Comparison of ENCODE assay signal across 14 mouse cellular contexts in genomic region chr17:72293267-72293580, GRCm38 (mm10).
"Had no signal": no experiment of that assay in that cellular context is flagged by ENCODE, and none has a peak within 500 bp of the region (broad histone marks: within the 10 kb centered on the region; RNA-seq: fewer than 3 reads in every experiment).

No protein-coding gene starts in this region.

- H3K4me1 ChIP-seq: limb, embryonic 15.5 days; liver, embryonic 12.5 days; midbrain, embryonic 10.5 days had no signal

- H3K4me2 ChIP-seq: limb, embryonic 15.5 days; liver, embryonic 12.5 days; lung, embryonic 14.5 days; neural tube, embryonic 15.5 days had no signal

- H3K36me3 ChIP-seq: limb, embryonic 15.5 days; liver, embryonic 12.5 days; midbrain, embryonic 10.5 days; neural tube, embryonic 15.5 days had no signal

- H3K27me3 ChIP-seq: limb, embryonic 15.5 days; liver, embryonic 12.5 days; neural tube, embryonic 15.5 days had no signal

- DNase-seq: kidney, adult 8-10 months; kidney, postnatal 25 days; lung, embryonic 14.5 days; lung, postnatal 10 days; lung, postnatal 4 days; midbrain, embryonic 14.5 days; right cerebral cortex, postnatal 25 days; thymus, postnatal 36 days had no signal

- ATAC-seq: liver, embryonic 12.5 days had no signal

- H3K27ac ChIP-seq: left cerebral cortex, adult 2 months; limb, embryonic 15.5 days; liver, embryonic 12.5 days; midbrain, embryonic 10.5 days; neural tube, embryonic 15.5 days had no signal

- H3K4me3 ChIP-seq: left cerebral cortex, adult 2 months; limb, embryonic 15.5 days; liver, embryonic 12.5 days; midbrain, embryonic 10.5 days; myocyte; neural tube, embryonic 15.5 days had no signal

- H3K9ac ChIP-seq: limb, embryonic 15.5 days; liver, embryonic 12.5 days; lung, embryonic 14.5 days; neural tube, embryonic 15.5 days had no signal

- H3K9me3 ChIP-seq: limb, embryonic 15.5 days; liver, embryonic 12.5 days; midbrain, embryonic 10.5 days; neural tube, embryonic 15.5 days had no signal
